Mouse (Mus musculus): Measurements from ENCODE around the gene Bcl7c.

- no peak for TF ChIP-seq POLR2A (IDR thresholded peaks at IDR 0.05; ENCODE audit: insufficient read length, low read depth)
- TF ChIP-seq TCF3 (IDR thresholded peaks at IDR 0.05; ENCODE audit: insufficient read length, low read depth): no peak
- no peak for TF ChIP-seq MAX (IDR thresholded peaks at IDR 0.05; ENCODE audit: low read depth)
- TF ChIP-seq TCF12 (IDR thresholded peaks at IDR 0.05; ENCODE audit: insufficient read depth, poor library complexity, severe bottlenecking): no peak
- no peak for TF ChIP-seq USF1 (IDR thresholded peaks at IDR 0.05; ENCODE audit: low read depth)
- no peak for TF ChIP-seq POLR2AphosphoS2 (IDR thresholded peaks at IDR 0.05; ENCODE audit: insufficient read length, low read depth)
- no peak for TF ChIP-seq REST (IDR thresholded peaks at IDR 0.05; ENCODE audit: insufficient read depth, insufficient read length)
- no peak for TF ChIP-seq CEBPB (IDR thresholded peaks at IDR 0.05; ENCODE audit: insufficient read depth, poor library complexity, severe bottlenecking)
- TF ChIP-seq MYOD1 (IDR thresholded peaks at IDR 0.05; ENCODE audit: control insufficient read depth in 1 of 3, insufficient read length in 2 of 3, low read depth in 2 of 3): no peak
- TF ChIP-seq MYOG (IDR thresholded peaks at IDR 0.05; ENCODE audit: control insufficient read depth in 1 of 3, insufficient read depth in 1 of 3, insufficient read length in 2 of 3, low read depth in 2 of 3): no peak
- TF ChIP-seq E2F4 (IDR thresholded peaks at IDR 0.05; ENCODE audit: insufficient read depth): no peak
These were observed 28.2 kb downstream of the Bcl7c start for GRCm38 (mm10) chr7:127680541-127680940.

All from myocyte (in vitro differentiated cells).